Mouse (Mus musculus): ENCODE measurements around the gene Fgfr2. TPM values are rescaled to one million over a fixed set of nuclear protein-coding genes. Genes with fewer than 3 reads are reported as not detected.

Fgfr2 gene
- polyA plus RNA-seq, 1 experiment from 2014 or later: 92.0 TPM

- Histone ChIP-seq H3K9me3 (ENCODE audit: control insufficient read depth, low read length) (no peaks in the 10 kb centered on the region), H3K27me3 (ENCODE audit: control insufficient read depth, insufficient read depth, low read length) (no peaks in the 10 kb centered on the region), H3K36me3 (ENCODE audit: control insufficient read depth, insufficient read depth, low read length) (no peaks in the 10 kb centered on the region), H3K4me2 (no peak overlapping the region), H3K27ac (ENCODE audit: low read depth, low read length) (no peak overlapping the region), H3K4me1 (ENCODE audit: control insufficient read depth, insufficient read depth, low read length) (no peaks in the 10 kb centered on the region), H3K9ac (ENCODE audit: low read length) (no peak overlapping the region), H3K4me3 (ENCODE audit: low read depth, low read length) (no peak overlapping the region)
- no peak for DNase-seq (ENCODE audit: low spot score, missing footprints)
- 80% methylated on average over 3 of the region's 3 CpGs for WGBS
- ATAC-seq (ENCODE audit: low FRiP score): no peak
These were observed 2486.9 kb downstream of the Fgfr2 start for GRCm38 (mm10) chr7:130636274-130636673.

- Histone ChIP-seq H3K4me3 (ENCODE audit: low read depth, low read length) (no peak overlapping the region), H3K27ac (ENCODE audit: low read depth, low read length) (no peak overlapping the region), H3K9me3 (ENCODE audit: control insufficient read depth, low read length) (no peaks in the 10 kb centered on the region), H3K4me2 (no peak overlapping the region), H3K4me1 (ENCODE audit: control insufficient read depth, insufficient read depth, low read length) (no peaks in the 10 kb centered on the region), H3K36me3 (ENCODE audit: control insufficient read depth, insufficient read depth, low read length) (no peaks in the 10 kb centered on the region), H3K27me3 (ENCODE audit: control insufficient read depth, insufficient read depth, low read length) (no peaks in the 10 kb centered on the region), H3K9ac (ENCODE audit: low read length) (no peak overlapping the region)
- no peak for ATAC-seq (ENCODE audit: low FRiP score)
- 70% methylated on average over 7 of the region's 7 CpGs for WGBS
- no peak for DNase-seq (ENCODE audit: low spot score, missing footprints)
These were observed 2487.9 kb downstream of the Fgfr2 start for GRCm38 (mm10) chr7:130635212-130635611.

GRCm38 (mm10) chr7:130634259-130634871 lies 2488.8 kb downstream of the Fgfr2 start:
- Histone ChIP-seq H3K27me3 (ENCODE audit: control insufficient read depth, insufficient read depth, low read length) (no peaks in the 10 kb centered on the region), H3K4me2 (no peak overlapping the region), H3K9me3 (ENCODE audit: control insufficient read depth, low read length) (no peaks in the 10 kb centered on the region), H3K36me3 (ENCODE audit: control insufficient read depth, insufficient read depth, low read length) (no peaks in the 10 kb centered on the region), H3K9ac (ENCODE audit: low read length) (no peak overlapping the region), H3K4me1 (ENCODE audit: control insufficient read depth, insufficient read depth, low read length) (no peaks in the 10 kb centered on the region), H3K4me3 (ENCODE audit: low read depth, low read length) (no peak overlapping the region), H3K27ac (ENCODE audit: low read depth, low read length) (no peak overlapping the region)
- WGBS: 95% methylated on average over 4 of the region's 4 CpGs
- no peak for ATAC-seq (ENCODE audit: low FRiP score)
- DNase-seq (ENCODE audit: low spot score, missing footprints): no peak

GRCm38 (mm10) chr7:130632379-130632732 lies 2490.8 kb downstream of the Fgfr2 start:
- Histone ChIP-seq H3K4me1 (ENCODE audit: control insufficient read depth, insufficient read depth, low read length) (no peaks in the 10 kb centered on the region), H3K27ac (ENCODE audit: low read depth, low read length) (no peak overlapping the region), H3K27me3 (ENCODE audit: control insufficient read depth, insufficient read depth, low read length) (no peaks in the 10 kb centered on the region), H3K4me2 (no peak overlapping the region), H3K9me3 (ENCODE audit: control insufficient read depth, low read length) (no peaks in the 10 kb centered on the region), H3K4me3 (ENCODE audit: low read depth, low read length) (no peak overlapping the region), H3K9ac (ENCODE audit: low read length) (no peak overlapping the region), H3K36me3 (ENCODE audit: control insufficient read depth, insufficient read depth, low read length) (no peaks in the 10 kb centered on the region)
- ATAC-seq (ENCODE audit: low FRiP score) (no peak), DNase-seq (ENCODE audit: low spot score, missing footprints) (no peak)
- WGBS: 94% methylated on average over 5 of the region's 5 CpGs

- H3K27me3 ChIP-seq (ENCODE audit: control insufficient read depth, insufficient read depth, low read length): no peaks in the 10 kb centered on the region
- no peaks in the 10 kb centered on the region for H3K36me3 ChIP-seq (ENCODE audit: control insufficient read depth, insufficient read depth, low read length)
- no peak for DNase-seq (ENCODE audit: low spot score, missing footprints)
- H3K9me3 ChIP-seq (ENCODE audit: control insufficient read depth, low read length): no peaks in the 10 kb centered on the region
- H3K4me1 ChIP-seq (ENCODE audit: control insufficient read depth, insufficient read depth, low read length): no peaks in the 10 kb centered on the region
- no peak overlapping the region for H3K9ac ChIP-seq (ENCODE audit: low read length)
- H3K27ac ChIP-seq (ENCODE audit: low read depth, low read length): no peak overlapping the region
- WGBS: 72% methylated on average over 22 of the region's 22 CpGs
- no peak overlapping the region for H3K4me2 ChIP-seq
- H3K4me3 ChIP-seq (ENCODE audit: low read depth, low read length): no peak overlapping the region
- ATAC-seq (ENCODE audit: low FRiP score): no peak
These were observed 2491.4 kb downstream of the Fgfr2 start for GRCm38 (mm10) chr7:130631553-130632378.

- Histone ChIP-seq H3K4me1 (ENCODE audit: control insufficient read depth, insufficient read depth, low read length) (no peaks in the 10 kb centered on the region), H3K27ac (ENCODE audit: low read depth, low read length) (no peak overlapping the region), H3K9me3 (ENCODE audit: control insufficient read depth, low read length) (no peaks in the 10 kb centered on the region), H3K36me3 (ENCODE audit: control insufficient read depth, insufficient read depth, low read length) (no peaks in the 10 kb centered on the region), H3K9ac (ENCODE audit: low read length) (no peak overlapping the region), H3K27me3 (ENCODE audit: control insufficient read depth, insufficient read depth, low read length) (no peaks in the 10 kb centered on the region), H3K4me3 (ENCODE audit: low read depth, low read length) (no peak overlapping the region), H3K4me2 (no peak overlapping the region)
- WGBS: 94% methylated on average over 3 of the region's 3 CpGs
- ATAC-seq (ENCODE audit: low FRiP score): no peak
- no peak for DNase-seq (ENCODE audit: low spot score, missing footprints)
These were observed 2492.2 kb downstream of the Fgfr2 start for GRCm38 (mm10) chr7:130630956-130631355.

- no peak overlapping the region for H3K4me2 ChIP-seq
- ATAC-seq (ENCODE audit: low FRiP score) (no peak), DNase-seq (ENCODE audit: low spot score, missing footprints) (no peak)
- no peak overlapping the region for H3K9ac ChIP-seq (ENCODE audit: low read length)
- no peaks in the 10 kb centered on the region for H3K9me3 ChIP-seq (ENCODE audit: control insufficient read depth, low read length)
- no peaks in the 10 kb centered on the region for H3K36me3 ChIP-seq (ENCODE audit: control insufficient read depth, insufficient read depth, low read length)
- H3K27me3 ChIP-seq (ENCODE audit: control insufficient read depth, insufficient read depth, low read length): no peaks in the 10 kb centered on the region
- H3K4me1 ChIP-seq (ENCODE audit: control insufficient read depth, insufficient read depth, low read length): no peaks in the 10 kb centered on the region
- no peak overlapping the region for H3K27ac ChIP-seq (ENCODE audit: low read depth, low read length)
- no peak overlapping the region for H3K4me3 ChIP-seq (ENCODE audit: low read depth, low read length)
- WGBS: 92% methylated on average over 7 of the region's 7 CpGs
These were observed 2493.2 kb downstream of the Fgfr2 start for GRCm38 (mm10) chr7:130629999-130630398.

GRCm38 (mm10) chr7:130628601-130629000 lies 2494.5 kb downstream of the Fgfr2 start:
- no peaks in the 10 kb centered on the region for H3K27me3 ChIP-seq (ENCODE audit: control insufficient read depth, insufficient read depth, low read length)
- H3K9me3 ChIP-seq (ENCODE audit: control insufficient read depth, low read length): no peaks in the 10 kb centered on the region
- no peak overlapping the region for H3K4me3 ChIP-seq (ENCODE audit: low read depth, low read length)
- WGBS: 65% methylated on average over 1 of the region's 1 CpGs
- H3K4me1 ChIP-seq (ENCODE audit: control insufficient read depth, insufficient read depth, low read length): no peaks in the 10 kb centered on the region
- no peak overlapping the region for H3K4me2 ChIP-seq
- no peak overlapping the region for H3K9ac ChIP-seq (ENCODE audit: low read length)
- no peaks in the 10 kb centered on the region for H3K36me3 ChIP-seq (ENCODE audit: control insufficient read depth, insufficient read depth, low read length)
- H3K27ac ChIP-seq (ENCODE audit: low read depth, low read length): no peak overlapping the region
- DNase-seq (ENCODE audit: low spot score, missing footprints) (no peak), ATAC-seq (ENCODE audit: low FRiP score) (no peak)

- Histone ChIP-seq H3K9ac (ENCODE audit: low read length) (no peak overlapping the region), H3K4me1 (ENCODE audit: control insufficient read depth, insufficient read depth, low read length) (no peaks in the 10 kb centered on the region), H3K27me3 (ENCODE audit: control insufficient read depth, insufficient read depth, low read length) (no peaks in the 10 kb centered on the region), H3K36me3 (ENCODE audit: control insufficient read depth, insufficient read depth, low read length) (no peaks in the 10 kb centered on the region), H3K27ac (ENCODE audit: low read depth, low read length) (no peak overlapping the region), H3K4me2 (no peak overlapping the region), H3K9me3 (ENCODE audit: control insufficient read depth, low read length) (no peaks in the 10 kb centered on the region), H3K4me3 (ENCODE audit: low read depth, low read length) (no peak overlapping the region)
- 88% methylated on average over 7 of the region's 7 CpGs for WGBS
- DNase-seq (ENCODE audit: low spot score, missing footprints): no peak
- no peak for ATAC-seq (ENCODE audit: low FRiP score)
These were observed 2497.8 kb downstream of the Fgfr2 start for GRCm38 (mm10) chr7:130625361-130625760.
